Mouse (Mus musculus): ENCODE data around the gene Crtc3. TPM values are rescaled to one million over a fixed set of nuclear protein-coding genes. Genes with fewer than 3 reads are reported as not detected.
A peak's percentile ranks its signal among the peaks of the same experiment; 100 is the strongest.

Crtc3 gene
- total RNA-seq, 2 experiments from 2014 or later, result 16.8 to 18.9 TPM

DNA sequence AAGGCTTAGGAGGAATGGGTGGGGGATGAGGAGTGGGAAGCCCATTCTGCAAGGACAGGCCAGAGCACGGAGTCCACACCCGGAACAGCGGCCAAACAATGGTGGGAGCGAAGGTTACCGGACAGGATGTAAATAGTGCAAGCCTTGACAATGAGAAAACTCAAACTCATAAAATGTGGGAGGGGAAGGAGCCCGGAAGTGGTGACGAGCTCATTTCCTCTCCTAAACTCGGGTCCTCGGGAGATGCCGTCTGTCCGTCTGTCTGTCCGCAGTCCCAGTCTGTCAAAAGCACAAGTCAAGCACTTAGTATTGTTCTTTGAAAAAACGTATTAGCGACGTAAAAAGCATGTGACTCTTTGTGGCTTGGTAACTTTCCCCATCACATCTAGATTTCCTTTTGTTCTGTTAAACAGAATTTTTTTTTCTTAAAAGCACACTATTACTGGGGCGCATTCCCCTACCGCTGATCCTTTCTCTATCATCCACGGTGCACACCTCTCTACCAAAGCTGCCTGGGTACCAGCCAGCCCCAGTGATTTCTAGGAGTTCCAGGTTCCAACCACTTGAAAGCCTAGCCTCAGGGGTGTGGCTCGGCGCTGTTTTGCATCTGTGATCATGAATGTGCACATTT lies 105.7 kb downstream of the Crtc3 start:
- intact Hi-C loops (cut with DNase I), result no loop called here
- peak in 1 of 2 experiments; percentile 61 for DNase-seq (ENCODE audit: extremely low spot score in 1 of 2, low spot score in 2 of 2)

DNA sequence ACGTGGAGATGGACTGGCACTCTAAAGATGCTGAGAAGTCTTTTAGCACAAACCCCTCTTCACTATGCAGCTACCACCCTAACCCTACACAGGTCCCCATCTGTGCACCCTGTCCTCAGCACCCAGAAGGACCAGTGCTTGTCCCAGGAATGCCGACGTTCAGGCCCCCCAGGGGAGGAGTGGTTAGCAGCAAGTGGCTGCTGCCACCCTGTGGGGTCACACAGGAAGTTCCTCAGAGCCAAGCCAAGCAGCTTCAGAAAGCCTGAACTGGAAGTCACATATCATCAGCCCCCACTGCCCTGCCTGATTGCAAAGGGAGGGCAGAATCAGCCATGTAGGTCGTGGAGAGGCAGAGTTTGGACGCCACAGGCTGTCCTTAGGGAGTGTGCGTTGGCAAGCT lies 108.3 kb downstream of the Crtc3 start:
- peak in 1 of 2 experiments; percentile 66 for DNase-seq (ENCODE audit: extremely low spot score in 1 of 2, low spot score in 2 of 2)
- intact Hi-C loops (cut with DNase I), result loop anchor here (2.0 kb wide), 1 partner anchor 194 kb away; the partner anchor contains the start of gene Fes

DNA sequence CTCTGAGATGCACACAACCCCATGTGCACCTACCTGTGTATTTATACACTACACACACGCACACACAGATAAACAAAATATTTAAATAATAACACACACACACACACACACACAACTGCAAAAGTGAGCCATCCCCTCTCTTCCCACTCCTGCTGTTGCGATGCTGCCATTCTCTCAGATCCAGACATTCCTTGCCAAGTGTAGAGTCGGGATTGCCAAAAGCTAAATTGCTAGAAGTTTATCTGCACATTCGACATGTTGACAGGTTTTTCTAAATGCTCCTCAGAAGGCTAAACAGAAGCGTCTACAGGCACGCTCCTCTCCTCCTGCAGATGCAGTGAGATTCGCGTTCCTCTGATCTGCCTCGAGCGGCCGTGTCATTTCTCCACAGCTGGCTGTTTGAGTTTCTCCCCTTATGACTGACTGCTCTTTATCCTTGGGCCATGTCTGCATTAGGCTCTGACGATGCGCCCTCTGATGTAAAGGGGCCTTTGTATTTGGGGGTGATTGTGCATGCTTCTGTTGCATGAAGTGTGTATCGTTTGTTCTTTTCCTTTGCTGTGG lies 111.2 kb downstream of the Crtc3 start:
- intact Hi-C loops (cut with DNase I), result no loop called here
- DNase-seq (ENCODE audit: extremely low spot score in 1 of 2, low spot score in 2 of 2), result no peak

DNA sequence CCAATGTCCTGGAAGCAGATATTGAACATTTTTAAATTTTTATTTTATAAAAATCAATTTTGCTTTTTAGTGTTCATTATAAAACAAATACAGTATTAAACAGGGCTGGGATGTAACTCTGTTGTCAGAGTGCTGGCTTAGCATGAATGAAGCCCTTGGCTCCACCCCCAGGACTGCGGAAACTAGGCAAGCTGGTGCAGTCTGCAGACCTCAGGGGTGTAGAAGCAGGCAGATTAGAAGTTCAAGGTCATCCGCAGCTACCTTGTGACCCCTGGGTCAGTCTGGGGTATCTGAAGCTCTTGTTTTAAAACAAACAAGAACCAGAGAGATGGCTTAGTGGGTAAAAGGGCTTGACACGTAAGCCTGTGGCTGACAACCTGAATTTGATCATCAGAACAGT lies 112.1 kb downstream of the Crtc3 start:
- intact Hi-C loops (cut with DNase I), result no loop called here
- no peak for DNase-seq (ENCODE audit: extremely low spot score in 1 of 2, low spot score in 2 of 2)

DNA sequence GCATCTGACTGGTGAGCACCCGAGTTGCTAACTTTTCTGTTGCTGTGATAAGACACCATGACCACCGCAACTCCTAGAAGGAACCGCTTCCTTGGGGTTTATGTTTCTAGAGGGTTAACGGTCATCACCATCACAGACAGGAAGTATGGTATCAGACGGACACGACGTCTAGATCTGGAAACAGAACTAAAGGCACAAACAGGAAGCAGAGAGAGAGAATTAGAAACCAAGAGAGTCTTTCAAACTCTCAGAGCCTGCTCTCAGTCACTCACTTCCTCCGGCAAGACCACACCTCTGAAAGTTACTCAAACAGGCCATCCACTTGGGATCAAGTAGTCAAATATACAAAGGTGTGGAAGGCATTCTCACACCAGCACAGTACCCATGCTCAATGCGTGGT lies 112.9 kb downstream of the Crtc3 start:
- no peak for DNase-seq (ENCODE audit: extremely low spot score in 1 of 2, low spot score in 2 of 2)
- intact Hi-C loops (cut with DNase I), result no loop called here

DNA sequence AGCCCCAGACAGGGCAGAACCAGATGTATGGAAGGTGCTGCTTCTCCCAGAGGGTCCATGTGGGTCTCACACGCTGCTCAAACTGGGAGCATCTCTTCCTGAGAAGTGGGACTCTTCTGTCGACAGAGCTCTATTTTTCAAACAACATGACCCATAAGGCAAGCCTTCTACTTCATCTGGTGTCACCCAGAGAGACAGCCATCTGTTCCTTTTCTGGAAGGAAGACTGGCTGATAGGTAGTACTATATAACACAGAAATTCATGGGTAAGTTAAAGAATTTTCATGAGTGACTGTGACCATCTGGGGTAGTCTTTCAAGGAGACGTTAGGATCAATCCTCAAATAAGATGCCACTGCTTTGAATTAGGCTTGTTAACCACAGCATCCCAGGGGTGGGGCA lies 115.6 kb downstream of the Crtc3 start:
- DNase-seq (ENCODE audit: extremely low spot score in 1 of 2, low spot score in 2 of 2), result no peak
- intact Hi-C loops (cut with DNase I), result no loop called here

DNA sequence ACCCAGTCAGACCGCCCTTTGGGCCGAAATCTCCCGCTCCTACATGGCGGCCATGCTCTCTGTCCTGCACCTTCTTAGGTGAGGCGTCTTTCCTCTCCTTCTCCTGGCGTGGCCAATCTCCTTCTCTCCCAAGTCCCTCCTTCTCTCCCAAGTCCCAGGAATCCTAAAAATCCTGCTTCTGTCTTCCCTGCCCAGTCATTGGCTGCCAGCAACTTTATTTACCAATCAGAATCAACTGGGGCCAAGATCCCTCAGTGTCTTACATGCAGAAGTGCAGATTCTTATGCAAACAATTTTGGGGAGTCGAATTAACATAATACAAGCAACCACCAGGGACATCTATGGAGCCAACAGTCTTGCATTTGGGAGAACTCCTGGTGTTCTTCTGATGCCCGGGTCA lies 120.7 kb downstream of the Crtc3 start:
- no peak for DNase-seq (ENCODE audit: extremely low spot score in 1 of 2, low spot score in 2 of 2)
- intact Hi-C loops (cut with DNase I), result no loop called here

DNA sequence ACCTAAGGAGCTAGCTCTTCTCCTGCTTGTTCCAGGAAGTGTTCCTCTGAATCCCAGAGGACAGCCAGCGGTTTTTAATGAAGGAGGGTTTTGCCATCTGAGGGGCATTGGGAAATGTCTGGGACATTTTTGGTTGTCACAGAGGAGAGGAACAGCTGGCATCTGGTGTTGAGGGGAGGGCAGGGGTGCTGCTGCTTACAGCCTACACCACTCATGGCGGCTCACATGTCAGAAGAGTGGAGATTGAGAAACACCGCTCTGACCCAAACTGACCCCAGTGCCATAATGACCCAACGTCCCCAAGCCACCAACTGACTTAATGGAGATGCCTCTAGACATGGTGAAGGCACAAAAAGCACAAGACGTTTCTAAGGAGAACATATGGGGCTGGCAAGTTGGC lies 126.7 kb downstream of the Crtc3 start:
- no peak for DNase-seq (ENCODE audit: extremely low spot score in 1 of 2, low spot score in 2 of 2)
- intact Hi-C loops (cut with DNase I), result no loop called here

DNA sequence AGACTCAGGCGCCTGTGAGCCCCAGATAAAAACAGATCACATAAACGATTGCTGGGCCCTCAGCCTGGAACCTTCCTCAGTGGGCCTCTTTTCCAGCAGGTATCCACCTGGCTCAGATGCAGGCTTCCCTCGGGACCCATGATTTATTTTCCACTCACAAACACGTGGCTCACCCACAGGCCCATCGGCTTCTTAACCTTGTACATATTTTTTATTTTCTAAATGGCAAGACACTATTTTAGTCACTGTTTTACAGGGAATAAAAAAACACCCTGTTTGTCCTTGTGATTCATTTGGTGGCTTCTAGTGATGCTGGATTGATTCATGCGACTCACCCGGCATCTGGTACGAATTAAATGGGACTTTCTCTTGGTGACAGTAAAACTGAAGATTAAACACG lies 127.4 kb downstream of the Crtc3 start:
- DNase-seq (ENCODE audit: extremely low spot score in 1 of 2, low spot score in 2 of 2), result no peak

DNA sequence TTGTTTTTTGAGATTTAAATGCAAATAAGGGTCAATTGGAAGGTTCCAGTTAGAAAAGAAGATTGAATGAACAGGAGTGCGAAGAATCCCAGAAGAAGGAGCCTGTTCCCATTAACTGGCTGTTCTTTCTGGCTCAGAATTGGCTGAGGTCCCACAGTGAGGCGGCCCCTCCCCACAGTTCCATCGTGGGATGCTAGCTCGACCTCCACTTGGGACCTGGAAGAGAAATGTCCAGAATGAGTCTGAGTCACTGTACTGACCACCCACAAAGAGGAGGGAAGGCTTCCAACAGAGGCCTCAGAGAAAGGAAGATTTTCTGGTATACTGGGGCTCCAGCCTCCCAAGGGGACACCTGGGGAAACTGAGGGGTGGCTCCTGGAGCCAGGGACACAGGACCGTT lies 130.1 kb downstream of the Crtc3 start:
- DNase-seq (ENCODE audit: extremely low spot score in 1 of 2, low spot score in 2 of 2), result no peak
- intact Hi-C loops (cut with DNase I), result no loop called here

More for the DNA sequence above, 127.4 kb downstream of the Crtc3 start:
- intact Hi-C loops (cut with DNase I), result no loop called here

DNA sequence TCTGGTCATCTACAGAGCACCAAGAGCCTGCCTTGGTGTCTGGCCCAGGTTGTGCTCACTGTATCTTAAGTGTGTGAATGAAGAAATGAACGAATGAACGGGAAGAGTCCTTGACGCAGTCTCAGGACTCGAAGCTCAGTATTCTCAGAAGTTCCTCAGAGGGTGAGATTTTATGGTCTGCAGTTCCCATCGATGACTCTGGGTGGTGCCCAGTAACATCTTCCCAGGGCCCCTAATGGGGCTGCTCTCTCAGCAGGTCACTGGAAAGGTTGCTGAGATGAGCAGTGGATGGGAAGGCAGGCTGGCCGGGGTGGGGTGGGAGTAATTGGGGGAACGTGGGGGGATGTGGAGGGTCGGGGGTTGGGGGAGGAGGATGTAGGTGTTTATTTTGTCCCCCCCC lies 130.6 kb downstream of the Crtc3 start:
- no peak for DNase-seq (ENCODE audit: extremely low spot score in 1 of 2, low spot score in 2 of 2)
- intact Hi-C loops (cut with DNase I), result no loop called here

DNA sequence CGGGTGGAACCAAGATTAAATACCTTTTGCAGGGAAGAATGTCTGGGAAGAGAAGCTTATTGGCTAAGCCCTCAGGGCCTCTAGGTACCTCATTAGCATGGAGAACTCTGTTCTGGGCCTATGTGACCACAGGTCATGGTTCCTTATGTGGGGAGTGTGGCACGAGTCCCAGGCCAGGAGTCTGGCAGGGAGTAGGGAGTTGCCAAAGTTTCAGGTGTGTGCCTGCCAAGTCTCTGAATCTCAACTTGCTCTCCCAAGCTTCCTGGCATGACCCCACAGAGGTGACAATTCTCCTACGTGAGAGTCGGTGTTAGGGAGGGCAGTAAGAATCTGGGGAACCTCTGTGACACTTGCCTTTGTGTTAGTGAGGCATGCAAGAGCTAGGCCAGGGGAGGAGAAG lies 131.5 kb downstream of the Crtc3 start:
- intact Hi-C loops (cut with DNase I), result no loop called here

DNA sequence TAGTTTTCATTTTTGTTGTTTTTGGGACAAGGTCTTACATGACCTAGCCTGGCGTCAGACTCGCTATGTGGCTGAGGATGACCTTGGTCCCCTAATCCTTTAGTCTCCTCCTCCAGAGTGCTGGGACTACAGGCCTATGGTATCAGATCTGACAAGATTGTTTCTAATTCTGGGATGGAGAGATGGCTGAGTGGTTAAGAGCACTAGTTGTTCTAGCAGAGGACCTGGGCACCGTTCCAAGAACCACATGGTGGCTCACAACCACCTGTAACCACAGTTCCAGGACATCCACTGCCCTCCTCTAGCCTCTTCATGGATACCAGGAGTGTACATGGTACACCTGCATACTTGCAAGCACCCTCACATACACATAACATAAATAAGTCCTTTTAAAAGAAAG lies 132.5 kb downstream of the Crtc3 start:
- DNase-seq (ENCODE audit: extremely low spot score in 1 of 2, low spot score in 2 of 2), result peak in 1 of 2 experiments; percentile 57

More for the DNA sequence above, 131.5 kb downstream of the Crtc3 start:
- DNase-seq (ENCODE audit: extremely low spot score in 1 of 2, low spot score in 2 of 2), result no peak

DNA sequence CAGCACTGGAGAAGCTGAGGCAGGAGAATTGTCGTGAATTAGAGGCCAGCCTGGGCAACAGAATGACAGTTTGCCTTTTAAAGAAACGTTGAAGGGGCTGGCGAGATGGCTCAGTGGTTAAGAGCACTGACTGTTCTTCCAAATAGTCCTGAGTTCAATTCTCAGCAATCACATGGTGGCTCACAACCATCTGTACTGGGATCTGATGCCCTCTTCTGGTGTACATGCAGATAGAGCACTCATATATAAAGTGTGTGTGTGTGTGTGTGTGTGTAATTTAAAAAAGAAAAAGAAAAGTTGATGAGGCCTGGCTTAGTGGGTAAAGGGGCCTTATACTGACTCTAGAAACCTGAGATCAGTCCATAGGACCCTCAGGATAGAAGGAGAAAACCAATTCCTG lies 133.5 kb downstream of the Crtc3 start:
- DNase-seq (ENCODE audit: extremely low spot score in 1 of 2, low spot score in 2 of 2), result no peak
- intact Hi-C loops (cut with DNase I), result no loop called here

More for the DNA sequence above, 132.5 kb downstream of the Crtc3 start:
- intact Hi-C loops (cut with DNase I), result no loop called here

DNA sequence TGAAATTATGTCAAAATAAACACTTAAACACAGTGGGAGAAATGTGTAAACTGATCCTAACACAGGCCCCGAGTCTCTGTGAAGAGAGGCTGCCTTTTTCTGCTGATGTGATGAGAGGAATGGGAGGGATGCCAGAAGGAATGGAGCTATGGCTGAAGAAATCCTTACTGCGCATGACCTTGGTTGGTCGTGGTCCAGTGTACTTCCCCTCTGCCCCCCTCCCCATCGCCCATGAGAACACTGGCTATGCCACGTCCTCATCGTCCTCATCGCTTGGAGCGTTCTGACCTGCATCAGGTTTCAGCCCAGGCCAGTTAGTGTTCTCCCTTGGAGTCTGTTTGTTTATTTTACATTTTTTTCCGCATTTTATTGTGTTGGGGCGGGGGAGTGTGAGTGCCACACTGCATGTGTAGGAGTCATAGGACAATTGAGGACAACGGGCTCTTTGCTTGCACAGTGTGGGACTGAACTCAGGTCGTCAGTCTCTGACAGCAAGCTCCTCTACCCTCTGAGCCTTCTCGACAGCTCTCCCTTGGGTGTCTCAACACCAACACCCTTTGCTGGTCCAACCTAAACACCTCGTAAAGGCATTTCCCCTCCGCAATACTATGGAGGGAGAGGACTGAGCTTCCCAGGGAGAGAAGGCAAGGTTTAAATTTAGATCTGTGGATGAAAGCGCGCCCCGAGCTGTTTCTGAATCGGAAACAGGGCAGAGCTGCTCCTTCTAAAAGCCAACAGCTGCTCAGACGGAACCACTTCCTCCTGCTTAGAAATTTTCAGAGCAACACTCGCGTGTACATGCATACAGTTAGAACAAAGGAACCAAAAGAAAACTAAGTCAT lies 134.3 kb downstream of the Crtc3 start:
- DNase-seq (ENCODE audit: extremely low spot score in 1 of 2, low spot score in 2 of 2), result peak; percentile 58 to 64
- intact Hi-C loops (cut with DNase I), result no loop called here

DNA sequence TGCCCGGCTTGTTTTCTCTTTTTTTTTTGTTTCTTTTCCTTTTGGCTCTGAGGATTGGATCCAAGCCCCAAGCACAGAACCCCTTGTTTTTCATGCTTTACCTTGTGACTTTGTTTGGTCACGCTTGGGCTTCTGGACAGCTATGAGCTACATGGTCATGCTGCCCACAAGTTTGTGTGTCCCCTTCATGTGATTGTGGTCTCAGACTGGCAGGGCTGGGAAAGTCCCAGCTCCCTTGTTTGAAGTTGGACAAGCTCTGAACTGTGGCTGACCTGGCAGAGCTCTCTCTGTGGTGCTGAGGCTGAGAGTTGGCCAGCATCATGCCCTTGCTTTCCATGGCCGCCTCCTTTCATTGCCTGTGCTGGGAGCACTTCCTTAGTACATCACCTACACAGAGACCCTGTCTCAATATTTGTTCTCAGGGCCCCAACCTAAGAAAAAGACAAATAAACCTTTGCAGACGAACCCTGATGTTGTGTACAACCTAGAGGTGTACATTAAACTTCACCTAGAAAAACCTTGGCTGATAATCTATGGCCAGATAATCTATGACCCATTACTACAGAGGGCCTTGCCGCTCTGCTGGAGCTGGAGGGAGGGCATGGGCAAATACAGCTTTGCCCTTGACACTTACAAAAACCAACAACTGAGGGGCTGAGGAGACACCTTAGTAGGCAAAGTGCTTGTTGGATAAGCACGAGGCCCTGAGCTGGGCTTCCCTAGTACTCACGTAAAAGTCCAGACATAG lies 140.0 kb downstream of the Crtc3 start:
- DNase-seq (ENCODE audit: extremely low spot score in 1 of 2, low spot score in 2 of 2), result no peak
- intact Hi-C loops (cut with DNase I), result no loop called here

DNA sequence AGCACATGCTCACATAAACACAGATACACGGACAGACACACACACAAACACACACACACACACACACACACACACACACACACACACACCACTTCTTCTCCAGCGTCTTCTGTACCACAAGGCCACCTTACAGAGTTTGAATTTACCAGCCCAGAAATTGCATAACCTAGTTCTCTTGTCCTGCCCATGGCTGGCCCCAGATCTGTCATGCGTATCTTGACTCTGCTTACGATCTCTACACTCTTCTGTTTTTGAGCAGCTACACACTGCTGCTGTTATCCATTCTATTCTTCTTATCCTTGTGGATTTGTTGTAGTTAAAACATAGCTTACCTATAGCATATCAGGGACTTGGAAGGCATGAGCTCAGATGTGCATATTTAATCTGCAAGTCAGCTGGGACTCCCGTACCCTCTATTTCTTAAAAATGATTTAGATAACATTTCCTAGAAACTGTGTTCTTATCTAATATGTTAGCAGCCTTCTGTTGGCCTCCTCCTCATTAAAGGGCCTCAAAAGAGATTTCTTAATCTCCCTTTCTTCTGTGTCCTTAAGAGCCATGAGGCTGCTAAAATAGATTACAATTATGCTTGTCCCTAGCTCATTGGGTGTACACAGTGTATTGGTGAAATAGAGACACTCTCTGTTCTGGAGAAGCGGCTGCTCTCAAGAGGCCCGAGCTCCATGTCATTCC lies 146.4 kb downstream of the Crtc3 start:
- DNase-seq (ENCODE audit: extremely low spot score in 1 of 2, low spot score in 2 of 2), result no peak
- intact Hi-C loops (cut with DNase I), result no loop called here

DNA sequence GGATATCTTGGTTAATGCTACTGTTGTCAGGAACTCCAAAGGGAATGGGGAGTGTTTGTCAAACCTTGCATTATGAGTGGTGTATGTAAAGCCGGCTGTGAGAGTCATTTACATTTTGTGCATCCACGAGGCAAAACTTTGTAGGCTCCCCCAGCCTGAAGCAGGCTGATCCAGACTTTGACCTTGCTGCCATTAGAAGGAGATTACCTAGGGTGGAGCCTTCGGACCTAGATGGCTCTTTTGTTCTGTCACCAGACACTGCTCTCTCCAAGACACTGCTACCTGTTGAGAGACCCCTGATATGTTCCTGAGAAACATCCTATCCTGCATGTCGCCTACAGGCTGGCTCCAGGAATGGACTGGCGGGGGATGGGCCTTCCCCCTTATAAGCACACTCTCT lies 149.1 kb downstream of the Crtc3 start:
- DNase-seq (ENCODE audit: extremely low spot score in 1 of 2, low spot score in 2 of 2), result no peak
- intact Hi-C loops (cut with DNase I), result no loop called here
